Mouse (Mus musculus) limb, embryonic 13.5 days (tissue): ENCODE results near the gene 2810408A11Rik. TPM values are rescaled to one million over a fixed set of nuclear protein-coding genes. Genes with fewer than 3 reads are reported as not detected.

ENCODE experiments used
- ATAC-seq: fragments of 200-750 bp; cut with Nextera tagmentation; 2 replicates; pipeline ENCODE4 v1.8.0; 2017; ENCODE audit warnings: low read depth, moderate number of reproducible peaks, moderate TSS enrichment; ENCODE audit not compliant: low FRiP score
- H3K27ac ChIP-seq: fragments of 300-500 bp; sonication (generic); 2 replicates; pipeline ENCODE4 v1.5.1; 2015; ENCODE audit warnings: inconsistent platforms, mild to moderate bottlenecking, moderate library complexity
- H3K27me3 ChIP-seq: fragments of 300-500 bp; sonication (generic); 2 replicates; pipeline ENCODE4 v1.6.1; 2015; ENCODE audit warnings: mild to moderate bottlenecking, inconsistent platforms
- H3K36me3 ChIP-seq: fragments of 300-500 bp; sonication (generic); 2 replicates; pipeline ENCODE4 v1.6.1; 2015; ENCODE audit warnings: inconsistent platforms, mild to moderate bottlenecking, moderate library complexity
- H3K4me1 ChIP-seq: fragments of 300-500 bp; sonication (generic); 2 replicates; pipeline ENCODE4 v1.6.1; 2015; ENCODE audit warnings: inconsistent platforms
- H3K4me2 ChIP-seq: fragments of 300-500 bp; sonication (generic); replicated peaks from 2 replicates; pipeline ENCODE4 v1.6.1; 2015; ENCODE audit warnings: inconsistent platforms, mild to moderate bottlenecking, moderate library complexity
- H3K4me3 ChIP-seq: fragments of 300-500 bp; sonication (generic); 2 replicates; pipeline ENCODE4 v1.5.1; 2015; ENCODE audit warnings: moderate library complexity, mild to moderate bottlenecking, inconsistent platforms
- H3K9ac ChIP-seq: fragments of 300-500 bp; sonication (generic); 2 replicates; pipeline ENCODE4 v1.6.1; 2015; ENCODE audit warnings: mild to moderate bottlenecking, inconsistent platforms
- H3K9me3 ChIP-seq: fragments of 300-500 bp; sonication (generic); 2 replicates; pipeline ENCODE4 v1.6.1; 2016; ENCODE audit warnings: inconsistent platforms
- WGBS: fragments of 180-500 bp; shearing (Covaris S2); methylation state at CpG from one replicate; pipeline ENCODE4 v1.1.7; 2015; 5-methylcytosine and 5-hydroxymethylcytosine counted together
- polyA plus RNA-seq: library from polyadenylated mRNA; unstranded; fragments of >200 nt; fragmentation: Nextera tagmentation; extraction: Ambion mirVana; gene quantifications from 2 replicates; pipeline ENCODE4 v1.2.1, GENCODE M21; 2015

Gene 2810408A11Rik
- 16.1 and 19.4 TPM in 2 replicates for polyA plus RNA-seq

DNA sequence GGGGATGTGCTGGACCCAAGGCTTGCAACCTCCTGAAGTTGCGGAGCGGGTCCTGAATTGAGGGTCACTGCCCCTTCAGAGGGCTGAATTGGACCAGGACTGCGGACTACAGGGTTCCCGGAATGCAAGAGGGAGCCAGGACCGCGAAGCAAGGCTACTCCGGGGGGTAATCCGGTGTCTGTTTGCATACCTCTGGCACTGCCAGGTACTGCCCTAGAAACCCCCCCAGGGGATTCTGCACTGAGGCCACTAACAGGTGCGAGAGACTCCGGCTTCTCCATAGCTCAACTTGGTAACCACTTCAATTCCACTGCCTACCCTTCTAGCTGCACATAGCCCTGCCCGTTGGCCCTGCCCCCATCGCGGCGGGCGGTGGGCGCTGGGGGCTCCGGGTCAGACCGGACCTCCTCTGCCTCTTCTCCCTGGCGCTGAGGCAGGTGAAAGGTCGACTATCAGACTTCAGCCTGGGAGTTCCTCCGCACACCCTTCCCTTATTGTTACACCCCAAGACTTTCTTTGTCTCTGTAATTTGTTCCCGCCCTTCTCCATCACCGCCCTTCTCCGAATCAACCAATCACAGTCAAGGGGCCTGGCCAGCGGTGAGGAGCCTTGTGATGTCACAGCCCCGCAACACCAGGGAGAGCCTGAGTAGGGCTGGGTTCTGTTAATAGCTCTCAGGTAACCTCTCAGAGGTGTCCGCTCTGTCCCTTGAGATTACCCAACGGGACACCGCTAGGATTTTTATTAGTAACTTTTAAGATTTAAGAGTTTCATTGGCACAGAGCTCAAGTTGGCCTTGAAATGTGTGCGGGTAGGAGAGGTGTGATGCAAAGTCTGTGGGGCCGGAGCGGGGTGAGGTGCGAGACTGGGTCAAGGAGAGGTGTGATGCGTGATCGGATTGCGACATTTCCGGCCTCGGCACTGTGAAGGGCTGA lies at the start of gene 2810408A11Rik, which contains the start of gene Neurl4:
TSS of gene 2810408A11Rik (minus strand) at position 517 of the 935 bp plus-strand sequence.
TSS of gene Neurl4 (plus strand) at position 602 of the 935 bp plus-strand sequence.
- H3K4me2 ChIP-seq = peak within 1 kb of the TSS; percentile 91
- peak within 1 kb of the TSS; percentile 94 for H3K9ac ChIP-seq
- H3K27me3 ChIP-seq = no peaks in the 10 kb centered on the region
- peaks cover 29% of the 10 kb centered on the region for H3K36me3 ChIP-seq
- peak; percentile 94 for ATAC-seq
- H3K27ac ChIP-seq = peak within 1 kb of the TSS; percentile 99
- H3K9me3 ChIP-seq = no peaks in the 10 kb centered on the region
- WGBS = under 1% methylated on average over 38 of the region's 38 CpGs
- peak within 1 kb of the TSS; percentile 87 for H3K4me3 ChIP-seq
- peaks cover 25% of the 10 kb centered on the region for H3K4me1 ChIP-seq

DNA sequence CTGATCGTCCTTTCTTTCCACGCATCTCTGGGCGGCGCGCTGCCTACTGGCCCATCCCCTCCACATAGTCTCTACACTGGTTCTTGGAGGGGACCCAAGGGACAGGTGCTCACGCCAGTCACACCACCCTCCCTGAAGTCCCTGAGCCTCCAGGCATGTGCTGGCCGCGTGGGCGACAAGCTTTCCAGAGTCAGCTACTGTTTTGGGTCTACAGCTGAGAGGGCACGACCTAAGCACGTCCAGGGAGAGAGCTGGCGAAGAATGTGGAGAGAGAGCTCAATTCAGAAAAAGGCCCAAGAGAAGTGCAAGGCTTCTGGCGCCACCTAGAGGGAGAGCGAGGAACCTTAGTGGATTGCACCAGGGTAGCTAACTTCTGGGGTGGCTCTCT lies 48.0 kb upstream of the 2810408A11Rik start:
- H3K4me3 ChIP-seq = peak overlapping the region; percentile 61
- peak; percentile 57 for ATAC-seq
- H3K9me3 ChIP-seq = no peaks in the 10 kb centered on the region
- peaks cover 13% of the 10 kb centered on the region; the same call in 1 of the 2 replicates for H3K27me3 ChIP-seq
- peaks cover 26% of the 10 kb centered on the region for H3K4me1 ChIP-seq
- H3K36me3 ChIP-seq = peaks cover 23% of the 10 kb centered on the region
- WGBS = 0% methylated on average over 14 of the region's 14 CpGs
- H3K9ac ChIP-seq = peak overlapping the region; percentile 73
- peak overlapping the region; percentile 83 for H3K4me2 ChIP-seq
- H3K27ac ChIP-seq = peak overlapping the region; percentile 94

DNA sequence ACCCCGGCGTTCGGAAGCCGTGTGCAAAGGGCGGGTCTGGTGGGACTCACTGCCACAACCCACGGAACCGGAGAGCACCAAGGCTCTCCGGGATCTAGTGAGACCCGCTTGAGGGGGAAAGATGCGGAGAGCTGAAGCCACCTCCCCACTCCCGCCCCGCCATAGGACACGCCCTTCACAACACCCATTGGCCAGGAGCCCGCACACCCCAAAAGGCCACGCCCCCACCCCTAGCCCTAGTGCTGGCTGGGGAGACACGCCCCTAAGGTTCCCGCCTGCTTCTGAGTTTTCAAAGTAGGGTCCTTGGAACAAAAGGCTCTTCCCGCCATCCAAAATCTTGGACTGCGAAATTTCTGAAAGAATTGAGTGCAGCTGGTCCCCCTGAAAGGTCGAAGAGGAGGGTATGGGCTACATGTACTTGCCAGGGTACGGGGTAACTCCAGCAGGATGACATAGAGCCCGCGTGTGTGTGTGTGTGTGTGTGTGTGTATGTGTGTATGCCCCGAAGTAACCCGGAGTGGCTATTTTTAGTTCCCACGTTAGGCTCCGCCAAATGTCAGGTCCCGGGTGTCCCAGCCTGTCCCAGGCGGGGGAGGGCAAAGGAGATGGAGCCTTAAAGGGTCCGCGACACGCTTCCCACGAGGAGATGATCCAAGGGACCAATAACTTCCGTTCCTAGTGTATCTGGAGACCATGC lies 47.4 kb upstream of the 2810408A11Rik start, which contains the start of gene Slc2a4:
TSS of gene Slc2a4 (minus strand) at position 123 of the 697 bp plus-strand sequence.
- peak within 1 kb of the TSS; percentile 61 for H3K4me3 ChIP-seq
- peak; percentile 94 for ATAC-seq
- H3K9me3 ChIP-seq = no peaks in the 10 kb centered on the region
- H3K36me3 ChIP-seq = peaks cover 28% of the 10 kb centered on the region
- peak within 1 kb of the TSS; percentile 73 for H3K9ac ChIP-seq
- H3K4me2 ChIP-seq = peak within 1 kb of the TSS; percentile 83
- under 1% methylated on average over 34 of the region's 34 CpGs for WGBS
- peak within 1 kb of the TSS; percentile 94 for H3K27ac ChIP-seq
- peaks cover 13% of the 10 kb centered on the region; the same call in 1 of the 2 replicates for H3K27me3 ChIP-seq
- peaks cover 26% of the 10 kb centered on the region for H3K4me1 ChIP-seq

GRCm38 (mm10) chr11:69947337-69948065 lies 46.7 kb upstream of the 2810408A11Rik start:
- peak overlapping the region; percentile 70 for H3K9ac ChIP-seq
- peaks cover 26% of the 10 kb centered on the region for H3K4me1 ChIP-seq
- 2% methylated on average over 29 of the region's 29 CpGs for WGBS
- H3K4me2 ChIP-seq = peak overlapping the region; percentile 83
- peak overlapping the region; percentile 61 for H3K4me3 ChIP-seq
- peak overlapping the region; percentile 91 for H3K27ac ChIP-seq
- peak; percentile 57 for ATAC-seq
- no peaks in the 10 kb centered on the region for H3K9me3 ChIP-seq
- peaks cover 35% of the 10 kb centered on the region for H3K36me3 ChIP-seq
- peaks cover 10% of the 10 kb centered on the region; the same call in 1 of the 2 replicates for H3K27me3 ChIP-seq

DNA sequence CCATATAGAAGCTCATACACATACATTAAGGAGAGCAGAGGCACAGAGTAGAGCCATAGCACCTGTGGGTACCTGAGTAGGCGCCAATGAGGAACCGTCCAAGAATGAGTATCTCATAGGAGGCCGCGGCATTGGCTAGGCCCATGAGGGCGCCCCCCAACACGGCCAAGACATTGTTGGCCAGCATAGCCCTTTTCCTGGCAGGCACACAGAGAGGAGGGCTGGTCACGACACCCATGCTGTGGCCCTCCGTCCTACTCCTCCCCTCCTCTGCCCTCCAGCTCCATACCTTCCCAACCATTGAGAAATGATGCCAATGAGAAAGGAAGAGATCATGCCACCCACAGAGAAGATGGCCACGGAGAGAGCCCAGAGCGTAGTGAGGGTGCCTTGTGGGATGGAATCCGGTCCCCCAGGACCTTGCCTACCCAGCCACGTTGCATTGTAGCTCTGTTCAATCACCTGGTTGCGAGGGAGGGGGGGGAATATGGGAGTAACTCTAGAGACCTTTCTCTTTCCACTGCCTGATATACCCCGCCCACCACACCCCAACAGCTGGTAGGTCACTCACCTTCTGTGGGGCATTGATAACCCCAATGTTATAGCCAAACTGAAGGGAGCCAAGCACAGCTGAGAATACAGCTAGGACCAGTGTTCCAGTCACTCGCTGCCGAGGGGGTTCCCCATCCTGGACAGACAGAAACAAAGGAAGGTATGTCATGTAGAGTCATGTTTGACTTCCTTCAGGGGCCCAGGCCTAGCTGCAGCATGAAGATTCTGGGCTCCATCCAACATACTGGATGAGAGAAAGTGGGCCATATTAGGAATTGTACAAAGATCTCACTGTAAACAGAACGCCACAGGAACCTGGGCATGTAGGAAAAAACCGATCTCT lies 45.5 kb upstream of the 2810408A11Rik start:
- peak overlapping the region; percentile 83 for H3K4me2 ChIP-seq
- peak overlapping the region; percentile 70 for H3K9ac ChIP-seq
- no peak for ATAC-seq
- H3K9me3 ChIP-seq = no peaks in the 10 kb centered on the region
- 91% methylated on average over 18 of the region's 18 CpGs for WGBS
- 0 out of 2 replicates have a peak, but pooled peaks cover 5% of the 10 kb centered on the region for H3K27me3 ChIP-seq
- H3K27ac ChIP-seq = peak overlapping the region; percentile 91; the same call in 1 of the 2 replicates
- peak overlapping the region; percentile 61 for H3K4me3 ChIP-seq
- peaks cover 46% of the 10 kb centered on the region for H3K36me3 ChIP-seq
- H3K4me1 ChIP-seq = peaks cover 26% of the 10 kb centered on the region

- Histone ChIP-seq H3K36me3 (peaks cover 46% of the 10 kb centered on the region), H3K4me1 (peaks cover 26% of the 10 kb centered on the region), H3K27me3 (no peaks in the 10 kb centered on the region), H3K27ac (no peak overlapping the region), H3K9ac (no peak overlapping the region), H3K4me3 (no peak overlapping the region), H3K4me2 (no peak overlapping the region), H3K9me3 (no peaks in the 10 kb centered on the region)
- no peak for ATAC-seq
- 82% methylated on average over 13 of the region's 13 CpGs for WGBS
Measured at GRCm38 (mm10) chr11:69945216-69945615, 44.4 kb upstream of the 2810408A11Rik start.

DNA sequence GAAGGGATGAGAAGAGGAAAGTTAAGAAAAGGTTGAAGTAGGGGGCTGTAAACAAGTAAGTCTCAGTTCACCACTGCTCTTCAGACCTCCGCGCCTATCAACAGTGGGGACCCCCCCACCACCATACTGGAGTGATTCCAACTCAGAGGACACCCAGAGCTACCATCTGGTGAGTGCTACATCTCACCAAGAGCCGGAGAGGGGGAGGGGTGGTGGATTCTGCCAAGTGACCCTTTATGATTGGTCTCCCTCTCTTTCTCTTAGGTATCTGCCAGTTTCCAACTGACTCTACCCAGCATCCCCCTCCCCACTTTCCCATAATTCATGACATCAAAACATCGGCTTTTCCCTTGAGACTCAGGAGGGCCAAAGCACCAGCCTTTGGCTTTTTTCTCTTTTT lies 40.2 kb upstream of the 2810408A11Rik start:
- Histone ChIP-seq H3K4me2 (no peak overlapping the region), H3K27me3 (peaks cover 14% of the 10 kb centered on the region), H3K4me1 (peaks cover 37% of the 10 kb centered on the region), H3K4me3 (no peak overlapping the region), H3K36me3 (peaks cover 45% of the 10 kb centered on the region), H3K9ac (no peak overlapping the region), H3K27ac (no peak overlapping the region), H3K9me3 (no peaks in the 10 kb centered on the region)
- no peak for ATAC-seq
- 72% methylated on average over 4 of the region's 4 CpGs for WGBS

- 93% methylated on average over 17 of the region's 17 CpGs for WGBS
- no peak for ATAC-seq
- Histone ChIP-seq H3K4me1 (peaks cover 38% of the 10 kb centered on the region), H3K9me3 (no peaks in the 10 kb centered on the region), H3K9ac (no peak overlapping the region), H3K27me3 (peaks cover 15% of the 10 kb centered on the region), H3K27ac (no peak overlapping the region), H3K36me3 (peaks cover 33% of the 10 kb centered on the region), H3K4me3 (no peak overlapping the region), H3K4me2 (no peak overlapping the region)
Measured at GRCm38 (mm10) chr11:69939731-69940130, 38.9 kb upstream of the 2810408A11Rik start.

DNA sequence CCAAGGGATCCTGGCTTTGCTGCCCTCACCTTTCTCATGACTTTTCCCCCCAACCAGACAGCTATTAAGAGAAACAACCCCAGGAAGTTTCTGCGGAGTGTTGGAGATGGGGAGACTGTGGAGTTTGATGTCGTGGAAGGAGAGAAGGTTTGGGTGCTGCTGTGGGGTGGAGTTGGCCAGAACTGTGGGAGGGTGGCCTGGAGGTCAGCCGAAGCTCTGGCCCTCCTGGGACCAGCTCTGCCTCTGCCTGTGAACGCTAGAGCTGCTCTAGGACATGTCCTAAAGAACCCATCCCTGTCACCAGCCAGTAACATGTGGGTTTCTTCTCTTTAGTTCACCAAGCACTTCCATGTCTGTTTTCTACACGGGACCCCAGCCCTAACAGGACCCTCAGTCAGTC lies 38.4 kb upstream of the 2810408A11Rik start:
- 65% methylated on average over 5 of the region's 5 CpGs for WGBS
- Histone ChIP-seq H3K27ac (no peak overlapping the region), H3K36me3 (peaks cover 27% of the 10 kb centered on the region), H3K9me3 (no peaks in the 10 kb centered on the region), H3K9ac (no peak overlapping the region), H3K4me1 (peaks cover 44% of the 10 kb centered on the region), H3K4me2 (no peak overlapping the region), H3K27me3 (peaks cover 18% of the 10 kb centered on the region), H3K4me3 (no peak overlapping the region)
- ATAC-seq = no peak

GRCm38 (mm10) chr11:69938401-69938979 lies 37.7 kb upstream of the 2810408A11Rik start:
- H3K36me3 ChIP-seq = peaks cover 20% of the 10 kb centered on the region
- no peak overlapping the region for H3K27ac ChIP-seq
- H3K9ac ChIP-seq = peak overlapping the region; percentile 39
- H3K4me3 ChIP-seq = no peak overlapping the region
- no peak for ATAC-seq
- peaks cover 48% of the 10 kb centered on the region for H3K4me1 ChIP-seq
- H3K4me2 ChIP-seq = 0 out of 2 replicates have a peak overlapping the region, but pooled peaks have one; percentile 9
- no peaks in the 10 kb centered on the region for H3K9me3 ChIP-seq
- H3K27me3 ChIP-seq = peaks cover 18% of the 10 kb centered on the region
- 22% methylated on average over 9 of the region's 9 CpGs for WGBS
